Mouse (Mus musculus) right cerebral cortex, postnatal 25 days (tissue): Measurements from ENCODE around the gene Gm7137.
"Not testable (repeated sequence)": the region's sequence is repeated elsewhere in the genome, so short reads cannot be mapped to it uniquely, and the experiment has no call there.

Source experiments
- DNase-seq: peaks from one replicate; pipeline ENCODE4 v3.0.0; 2022

Gm7137 gene

GRCm38 (mm10) chr10:77787876-77788275, at the start of gene Gm7137:
Gm7137 (minus strand) TSS chr10:77788200.
- DNase-seq, result peak; percentile 21

GRCm38 (mm10) chr10:77835647-77836046, 47.6 kb upstream of the Gm7137 start, which contains the start of gene Krtap10-10:
Krtap10-10 (plus strand) TSS chr10:77835947.
- peak; percentile 17 for DNase-seq

- DNase-seq, result no peak
Measured at GRCm38 (mm10) chr10:77826951-77827350, 39.0 kb upstream of the Gm7137 start, which contains the start of gene Krtap10-4. Krtap10-4 (minus strand) TSS chr10:77827095.

GRCm38 (mm10) chr10:77819203-77819602, 31.2 kb upstream of the Gm7137 start:
- DNase-seq, result no peak

GRCm38 (mm10) chr10:77818523-77818922, 30.5 kb upstream of the Gm7137 start:
- no peak for DNase-seq

GRCm38 (mm10) chr10:77815514-77815913, 27.5 kb upstream of the Gm7137 start:
- DNase-seq, result no peak

- no peak for DNase-seq
Measured at GRCm38 (mm10) chr10:77814382-77814781, 26.4 kb upstream of the Gm7137 start, which contains the start of gene Gm2696. Gm2696 (plus strand) TSS chr10:77814682.

GRCm38 (mm10) chr10:77811743-77812142, 23.7 kb upstream of the Gm7137 start, which contains the start of gene Gm9507:
Gm9507 (minus strand) TSS chr10:77811843.
- no peak for DNase-seq

GRCm38 (mm10) chr10:77804095-77804494, 16.1 kb upstream of the Gm7137 start:
- no peak for DNase-seq

GRCm38 (mm10) chr10:77798921-77799508, 11.0 kb upstream of the Gm7137 start, which contains the start of gene Gm19668:
Gm19668 (minus strand) TSS chr10:77799133.
- no peak for DNase-seq

- DNase-seq, result not testable (repeated sequence)
Measured at GRCm38 (mm10) chr10:77798164-77798920, 10.3 kb upstream of the Gm7137 start.

- DNase-seq, result no peak
Measured at GRCm38 (mm10) chr10:77797677-77798076, 9.7 kb upstream of the Gm7137 start.

- no peak for DNase-seq
Measured at GRCm38 (mm10) chr10:77794976-77795375, 7.0 kb upstream of the Gm7137 start, which contains the start of gene Gm9639. Gm9639 (minus strand) TSS chr10:77795076.

GRCm38 (mm10) chr10:77788621-77789020, 621 bp upstream of the Gm7137 start:
- DNase-seq, result no peak

GRCm38 (mm10) chr10:77783396-77783795, 4.6 kb downstream of the Gm7137 start:
- not testable (repeated sequence) for DNase-seq

GRCm38 (mm10) chr10:77782442-77782841, 5.6 kb downstream of the Gm7137 start, which contains the start of gene Gm3250:
Gm3250 (minus strand) TSS chr10:77782542.
- DNase-seq, result not testable (repeated sequence)

- DNase-seq, result not testable (repeated sequence)
Measured at GRCm38 (mm10) chr10:77776844-77777243, 11.2 kb downstream of the Gm7137 start, which contains the start of gene Gm7138. Gm7138 (minus strand) TSS chr10:77776944.

- DNase-seq, result not testable (repeated sequence)
Measured at GRCm38 (mm10) chr10:77772142-77772541, 15.9 kb downstream of the Gm7137 start.

GRCm38 (mm10) chr10:77771225-77771624, 16.8 kb downstream of the Gm7137 start, which contains the start of gene Gm3238:
Gm3238 (minus strand) TSS chr10:77771325.
- not testable (repeated sequence) for DNase-seq

GRCm38 (mm10) chr10:77769727-77770126, 18.3 kb downstream of the Gm7137 start:
- DNase-seq, result no peak

- not testable (repeated sequence) for DNase-seq
Measured at GRCm38 (mm10) chr10:77759582-77759981, 28.4 kb downstream of the Gm7137 start, which contains the start of gene Gm3233. Gm3233 (minus strand) TSS chr10:77759682.

GRCm38 (mm10) chr10:77753448-77753847, 34.6 kb downstream of the Gm7137 start:
- DNase-seq, result no peak

- DNase-seq, result not testable (repeated sequence)
Measured at GRCm38 (mm10) chr10:77752312-77752711, 35.7 kb downstream of the Gm7137 start.
